Mouse (Mus musculus): Measurements from ENCODE around the gene Lingo3. TPM values are rescaled to one million over a fixed set of nuclear protein-coding genes. Genes with fewer than 3 reads are reported as not detected.

Lingo3 gene
- total RNA-seq, 2 experiments from 2014 or later: 10.9 to 11.3 TPM

DNA sequence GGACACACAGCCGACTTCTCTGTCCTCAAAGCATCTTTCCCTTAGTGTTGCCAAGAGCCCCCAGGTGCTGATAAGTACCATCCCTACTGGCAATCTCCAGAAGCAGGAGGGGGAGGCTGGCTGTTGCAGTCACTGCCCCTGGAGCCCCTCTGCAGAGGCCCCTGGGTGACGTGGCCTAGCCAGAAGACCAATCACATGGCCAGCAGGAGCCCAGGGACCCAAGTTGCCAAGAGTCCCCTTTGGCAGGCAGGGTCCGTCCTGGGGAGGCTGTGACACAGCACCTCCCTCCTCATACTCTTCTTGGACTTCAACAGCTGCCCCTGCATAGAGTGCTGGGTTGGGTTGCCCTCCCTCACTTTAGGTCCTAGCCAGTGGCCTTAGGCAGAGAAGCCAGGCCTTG lies 40.8 kb downstream of the Lingo3 start:
- no peak for TF ChIP-seq CTCF (IDR thresholded peaks at IDR 0.05)

DNA sequence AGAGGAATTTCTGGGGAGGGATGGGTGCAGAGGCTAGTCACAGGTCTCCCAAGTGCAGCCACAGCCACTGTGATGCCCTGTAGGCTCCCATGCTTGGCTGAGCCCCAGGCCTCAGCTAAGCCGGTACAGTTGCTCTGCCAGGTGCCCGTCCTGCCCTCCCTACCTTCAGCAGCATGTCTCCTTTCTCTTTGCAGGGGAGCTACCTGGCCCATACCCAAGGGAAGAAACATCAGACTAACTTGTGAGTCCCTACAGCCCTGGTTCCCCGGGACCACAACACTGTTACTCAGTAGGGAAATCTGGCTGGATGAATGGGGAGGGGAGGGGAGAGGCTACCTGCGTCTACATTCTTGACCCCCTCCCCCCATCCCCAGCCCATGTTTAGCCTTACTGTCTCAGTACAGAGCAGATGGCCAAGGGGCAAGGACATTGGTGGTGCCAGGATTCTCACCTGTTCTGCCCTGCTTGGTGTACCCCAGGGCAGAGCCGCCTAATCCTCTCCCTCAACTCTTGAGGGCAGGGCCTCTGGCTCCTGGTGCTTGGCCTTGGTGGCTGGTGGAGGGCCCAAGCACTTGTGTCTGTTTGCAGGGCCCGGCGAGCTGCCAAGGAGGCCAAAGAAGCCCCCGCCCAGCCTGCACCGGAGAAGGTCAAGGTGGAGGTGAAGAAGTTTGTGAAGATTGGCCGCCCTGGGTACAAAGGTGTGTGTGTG lies 41.5 kb downstream of the Lingo3 start:
- intact Hi-C loops (cut with DNase I): no loop called here
- no peak for TF ChIP-seq CTCF (IDR thresholded peaks at IDR 0.05)

More for the DNA sequence above, 40.8 kb downstream of the Lingo3 start:
- DNase-seq: peak; percentile 15
- intact Hi-C loops (cut with DNase I): no loop called here
- Histone ChIP-seq H3K4me3 (no peak overlapping the region), H3K27ac (no peak overlapping the region)

DNA sequence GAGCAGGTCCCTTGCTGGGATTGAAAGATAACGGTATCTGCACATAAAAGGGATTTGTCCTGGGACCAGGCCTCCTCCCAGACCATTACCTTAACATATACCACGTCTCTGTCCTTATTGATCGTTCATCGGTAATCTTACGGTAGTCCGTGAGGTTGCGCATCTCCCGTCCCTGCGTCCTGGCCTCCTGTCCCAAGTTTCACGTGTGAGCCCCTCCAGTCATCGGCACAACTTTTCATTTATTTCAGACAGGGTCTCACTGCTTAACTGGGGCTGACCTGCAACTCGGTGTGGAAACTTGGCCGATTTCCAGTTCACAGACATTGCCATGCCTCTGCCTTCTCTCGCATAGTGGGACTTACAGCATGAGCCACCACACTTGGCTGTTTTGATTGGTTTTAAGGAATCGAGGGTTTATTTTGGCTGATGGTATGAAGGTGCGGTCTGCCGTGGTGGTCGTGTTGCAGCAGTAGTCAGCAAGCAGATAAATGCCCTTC lies 44.7 kb downstream of the Lingo3 start:
- intact Hi-C loops (cut with DNase I): no loop called here
- Histone ChIP-seq H3K4me3 (peak overlapping the region; percentile 84), H3K27ac (peak overlapping the region; percentile 99)
- peak; percentile 18 for DNase-seq
- TF ChIP-seq CTCF (IDR thresholded peaks at IDR 0.05): no peak

More for the DNA sequence above, 41.5 kb downstream of the Lingo3 start:
- Histone ChIP-seq H3K27ac (no peak overlapping the region), H3K4me3 (no peak overlapping the region)
- DNase-seq: peak; percentile 22

DNA sequence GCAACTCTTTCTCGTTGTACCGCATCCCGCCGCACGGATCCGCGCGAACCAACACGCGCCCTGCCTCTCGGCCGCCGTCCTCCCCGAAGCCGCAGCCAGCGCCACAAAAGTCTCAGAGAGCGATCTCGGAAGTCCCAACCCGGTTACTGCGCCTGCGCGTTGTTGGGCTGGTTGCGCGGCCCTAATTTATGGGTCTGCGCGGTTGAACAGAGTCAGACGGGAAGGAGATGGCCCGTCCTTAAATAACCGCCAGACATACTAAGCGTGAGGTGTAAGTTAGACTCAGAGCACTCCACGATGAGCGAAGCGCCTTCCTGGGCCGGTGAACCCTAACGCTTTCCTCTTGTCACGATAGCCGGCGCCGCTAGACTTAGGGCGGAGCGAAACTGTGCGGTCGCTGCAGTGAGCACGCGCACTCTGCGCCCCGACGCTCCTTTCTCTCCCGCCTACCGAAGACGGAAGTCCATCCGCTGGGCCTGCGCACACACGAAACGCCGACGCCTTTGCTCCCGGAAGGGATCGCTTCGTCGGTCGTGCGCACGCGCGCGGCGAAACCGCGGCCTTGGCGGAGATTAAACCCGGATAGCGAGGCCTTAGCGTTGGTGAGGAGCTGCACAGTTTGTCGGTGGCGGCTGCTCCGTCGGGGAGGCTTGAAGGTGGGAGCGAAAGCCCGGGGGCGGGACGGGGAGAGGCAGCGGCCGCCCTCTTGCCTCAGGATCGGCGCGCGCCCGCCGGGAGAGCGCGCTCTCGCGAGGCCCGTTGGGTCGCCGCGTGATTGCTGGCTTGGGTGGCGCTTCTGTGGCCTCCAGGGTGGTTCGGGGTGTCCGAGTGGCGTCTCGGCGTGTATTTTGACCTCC lies 45.5 kb downstream of the Lingo3 start, which contains the start of the genes Sf3a2 and Plekhj1:
TSS of gene Sf3a2 (plus strand) at position 49 of the 857 bp plus-strand sequence.
TSS of gene Plekhj1 (minus strand) at position 477 of the 857 bp plus-strand sequence.
- peak within 1 kb of the TSS; percentile 99 for H3K27ac ChIP-seq
- no peak for TF ChIP-seq CTCF (IDR thresholded peaks at IDR 0.05)
- peak within 1 kb of the TSS; percentile 84 for H3K4me3 ChIP-seq
- peak; percentile 97 for DNase-seq
- intact Hi-C loops (cut with DNase I): no loop called here

DNA sequence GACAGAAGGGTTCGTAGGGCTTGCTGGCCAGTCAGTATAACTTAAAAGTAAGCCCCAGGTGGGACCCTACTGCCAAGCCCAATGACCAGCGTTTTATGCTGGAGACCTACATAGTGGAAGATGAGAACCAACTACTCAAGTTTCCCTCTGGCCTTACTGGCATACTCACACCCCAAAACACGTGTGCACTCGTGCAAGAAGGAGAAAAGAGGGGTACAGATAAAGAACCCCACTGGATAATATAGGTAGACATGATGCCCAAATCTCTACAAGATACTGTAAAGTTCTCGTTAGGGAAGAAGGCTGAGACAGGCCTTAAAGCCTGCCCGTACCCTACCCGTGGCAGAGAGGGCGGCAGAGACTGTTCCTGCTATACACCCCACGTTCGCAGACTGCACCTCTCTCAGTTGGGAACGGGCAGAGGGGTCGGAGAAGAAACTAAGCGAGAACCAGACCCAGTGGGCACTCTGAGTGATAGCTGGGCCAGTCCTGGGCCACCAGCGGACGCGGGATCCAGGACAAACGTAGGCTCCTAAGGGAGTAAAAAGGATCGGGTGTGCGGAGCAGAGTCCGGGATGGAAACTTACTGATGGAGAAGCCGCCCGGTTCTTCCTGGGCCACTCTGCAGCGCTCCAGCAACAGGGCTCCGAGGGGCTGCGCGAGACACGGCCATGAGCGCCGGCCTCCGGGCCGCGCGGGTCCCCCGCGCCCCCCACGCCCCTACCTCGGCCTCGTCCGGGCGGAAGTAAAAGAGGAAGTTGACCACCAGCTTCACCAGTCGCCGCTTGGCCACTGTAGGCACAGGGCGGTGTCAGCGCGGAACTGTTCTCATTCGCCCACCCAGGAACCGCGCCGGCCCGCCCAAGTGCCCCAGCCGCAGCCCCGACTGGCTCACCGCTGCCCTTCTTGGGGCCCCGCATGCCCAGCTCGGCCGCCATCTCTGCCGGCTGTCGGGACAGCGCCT lies 46.4 kb downstream of the Lingo3 start:
- H3K27ac ChIP-seq: peak overlapping the region; percentile 99
- intact Hi-C loops (cut with DNase I): no loop called here
- DNase-seq: no peak
- no peak for TF ChIP-seq CTCF (IDR thresholded peaks at IDR 0.05)
- peak overlapping the region; percentile 84 for H3K4me3 ChIP-seq

DNA sequence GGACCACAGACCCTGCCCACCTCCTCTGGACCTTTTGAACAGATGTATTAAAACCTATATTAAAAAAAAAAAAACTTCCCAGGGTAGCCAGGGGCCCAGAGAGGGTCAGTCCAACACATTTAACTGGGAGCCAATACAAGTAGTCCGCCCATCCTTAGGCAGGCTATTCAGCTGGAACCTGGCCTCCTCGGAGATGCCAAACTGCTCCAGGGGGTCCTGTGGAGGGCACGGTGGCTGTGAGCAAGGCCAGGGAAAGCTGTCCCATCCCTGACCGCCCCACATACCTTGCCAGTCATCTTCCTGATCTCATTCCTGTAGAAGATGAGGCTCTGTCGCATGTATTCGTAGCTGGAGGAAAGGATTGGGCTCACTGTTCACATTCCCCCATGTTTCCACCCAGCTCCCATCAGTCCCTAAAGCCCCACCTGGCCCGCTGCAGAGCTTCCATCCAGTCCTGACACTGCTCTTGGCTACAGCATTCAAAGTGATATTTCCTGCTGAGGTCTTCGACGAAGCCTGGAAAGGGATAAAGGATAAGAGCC lies 47.5 kb downstream of the Lingo3 start:
- no peak for DNase-seq
- TF ChIP-seq CTCF (IDR thresholded peaks at IDR 0.05): no peak

DNA sequence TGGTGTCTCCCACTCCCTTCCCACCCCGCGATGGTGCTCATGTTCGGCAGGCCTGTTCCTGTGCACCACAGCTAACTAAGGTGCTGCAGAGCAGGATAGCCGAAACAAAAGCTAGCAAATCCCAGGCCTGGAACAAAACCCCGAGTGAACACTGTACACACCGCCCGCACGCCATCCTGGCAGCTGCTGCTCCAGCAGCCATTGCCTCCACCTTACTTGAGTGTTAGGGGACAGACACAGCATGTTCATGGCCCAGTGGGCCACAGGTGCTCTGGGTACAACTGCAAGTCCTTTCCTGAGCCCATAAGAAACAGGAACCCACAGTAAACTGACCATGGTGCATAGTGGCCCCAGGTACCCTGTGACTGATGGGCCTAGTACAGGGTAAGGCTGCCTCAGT lies 49.1 kb downstream of the Lingo3 start:
- TF ChIP-seq CTCF (IDR thresholded peaks at IDR 0.05): no peak
- intact Hi-C loops (cut with DNase I): no loop called here
- DNase-seq: no peak
- Histone ChIP-seq H3K27ac (no peak overlapping the region), H3K4me3 (no peak overlapping the region)

More for the DNA sequence above, 47.5 kb downstream of the Lingo3 start:
- peak overlapping the region; percentile 84 for H3K4me3 ChIP-seq
- H3K27ac ChIP-seq: peak overlapping the region; percentile 99
- intact Hi-C loops (cut with DNase I): no loop called here

DNA sequence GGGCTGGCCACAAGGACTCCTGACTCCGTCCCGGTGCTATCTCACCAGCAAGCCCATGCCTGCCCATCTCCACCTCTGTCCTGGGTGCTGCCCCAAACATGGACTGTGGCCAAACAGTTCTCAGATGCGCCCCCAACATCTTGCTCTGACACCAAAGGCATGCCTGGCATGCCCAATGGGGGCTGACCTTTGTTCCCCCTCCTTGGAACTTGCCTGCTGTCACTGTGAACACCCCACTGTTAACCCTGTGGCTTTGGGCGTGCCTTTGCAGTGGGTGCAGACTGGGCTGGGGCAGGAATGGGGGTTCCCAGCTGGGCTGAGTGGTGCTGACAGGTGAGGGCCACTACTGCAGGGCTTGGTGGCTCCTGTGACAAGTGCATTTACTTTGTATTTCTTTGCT lies 50.0 kb downstream of the Lingo3 start:
- no peak for DNase-seq
- TF ChIP-seq CTCF (IDR thresholded peaks at IDR 0.05): no peak
- Histone ChIP-seq H3K27ac (peak overlapping the region; percentile 28; the same call in 1 of the 2 replicates), H3K4me3 (no peak overlapping the region)
- intact Hi-C loops (cut with DNase I): no loop called here

DNA sequence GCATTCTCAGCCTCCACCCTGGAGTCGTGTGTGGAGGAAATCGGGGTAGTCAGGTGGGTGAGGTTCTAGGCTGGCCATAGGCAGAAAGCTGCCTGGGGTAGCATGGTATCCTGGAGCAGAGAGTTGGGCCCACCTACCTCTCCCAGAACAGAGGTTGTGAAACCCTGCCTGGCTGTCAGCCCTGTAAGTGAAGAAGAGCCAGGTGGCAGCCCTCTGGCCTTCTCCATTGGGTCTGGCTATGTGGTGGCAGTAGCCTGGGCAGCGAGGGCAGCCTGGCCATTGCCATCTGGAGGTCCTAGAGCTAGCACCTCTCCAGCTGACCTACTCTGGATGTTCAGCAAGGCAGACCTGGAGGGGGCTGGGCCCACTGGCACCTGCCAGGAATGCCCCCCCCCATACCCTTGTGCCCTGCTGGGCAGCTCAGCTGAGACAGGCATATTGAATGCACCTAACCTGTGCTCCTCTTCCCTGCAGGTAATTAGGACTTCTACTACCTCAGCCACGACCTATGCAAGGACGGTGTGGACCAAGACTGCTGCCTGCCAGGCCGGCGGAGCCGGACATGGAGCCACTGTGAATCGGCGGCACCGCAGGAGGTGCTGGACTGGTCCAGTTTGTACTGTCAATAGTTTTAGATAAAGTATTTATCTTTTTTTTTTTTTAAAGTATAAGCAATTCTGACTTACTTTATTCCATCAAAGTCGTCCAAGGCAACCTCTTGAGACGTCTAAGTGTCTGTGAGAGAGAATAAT lies 50.6 kb downstream of the Lingo3 start:
- Histone ChIP-seq H3K4me3 (no peak overlapping the region), H3K27ac (peak overlapping the region; percentile 28; the same call in 1 of the 2 replicates)
- intact Hi-C loops (cut with DNase I): no loop called here
- TF ChIP-seq CTCF (IDR thresholded peaks at IDR 0.05): no peak
- peak; percentile 64 for DNase-seq

DNA sequence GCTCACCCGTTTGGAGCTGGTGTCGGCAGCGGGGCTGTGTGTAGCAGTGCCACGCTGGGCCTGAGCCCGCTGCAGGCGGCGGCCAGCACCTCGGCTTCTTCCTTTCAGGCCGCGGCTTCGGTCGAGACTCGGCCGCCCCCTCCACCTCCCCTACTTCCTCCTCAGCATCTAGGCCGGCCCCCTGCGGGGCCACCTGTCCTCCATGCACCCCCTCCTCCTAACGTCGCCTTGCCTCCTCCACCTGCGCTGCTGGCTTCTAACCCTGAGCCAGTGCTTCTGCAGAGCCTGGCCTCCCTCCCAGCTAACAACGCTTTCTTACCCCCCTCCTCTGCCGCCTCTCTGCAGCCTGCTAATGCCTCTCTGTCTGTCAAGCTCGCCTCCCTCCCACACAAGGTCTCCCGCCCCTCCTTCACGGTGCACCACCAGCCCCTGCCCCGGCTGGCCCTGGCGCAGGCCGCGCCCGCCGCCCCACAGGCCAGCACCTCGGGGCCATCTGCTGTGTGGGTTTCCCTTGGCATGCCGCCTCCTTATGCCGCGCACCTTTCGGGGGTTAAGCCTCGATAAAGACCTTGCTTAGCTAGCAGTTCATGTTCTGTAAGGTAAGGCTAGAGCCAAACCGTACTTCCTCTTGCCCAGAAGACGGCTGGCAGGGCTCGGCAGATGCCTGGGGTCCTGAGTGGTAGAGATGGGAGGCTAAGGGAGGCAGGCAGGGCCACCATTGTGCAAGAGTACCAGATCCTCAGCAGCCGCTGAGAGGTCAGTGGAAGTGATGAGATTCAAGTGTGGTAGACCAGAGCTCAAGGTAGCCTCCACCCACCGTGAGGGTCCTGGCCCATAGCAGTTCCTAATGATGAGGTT lies 51.4 kb downstream of the Lingo3 start:
- TF ChIP-seq CTCF (IDR thresholded peaks at IDR 0.05): no peak
- intact Hi-C loops (cut with DNase I): no loop called here
- peak overlapping the region; percentile 28; the same call in 1 of the 2 replicates for H3K27ac ChIP-seq
- DNase-seq: no peak
- H3K4me3 ChIP-seq: no peak overlapping the region
